In the genomic region with DNA sequence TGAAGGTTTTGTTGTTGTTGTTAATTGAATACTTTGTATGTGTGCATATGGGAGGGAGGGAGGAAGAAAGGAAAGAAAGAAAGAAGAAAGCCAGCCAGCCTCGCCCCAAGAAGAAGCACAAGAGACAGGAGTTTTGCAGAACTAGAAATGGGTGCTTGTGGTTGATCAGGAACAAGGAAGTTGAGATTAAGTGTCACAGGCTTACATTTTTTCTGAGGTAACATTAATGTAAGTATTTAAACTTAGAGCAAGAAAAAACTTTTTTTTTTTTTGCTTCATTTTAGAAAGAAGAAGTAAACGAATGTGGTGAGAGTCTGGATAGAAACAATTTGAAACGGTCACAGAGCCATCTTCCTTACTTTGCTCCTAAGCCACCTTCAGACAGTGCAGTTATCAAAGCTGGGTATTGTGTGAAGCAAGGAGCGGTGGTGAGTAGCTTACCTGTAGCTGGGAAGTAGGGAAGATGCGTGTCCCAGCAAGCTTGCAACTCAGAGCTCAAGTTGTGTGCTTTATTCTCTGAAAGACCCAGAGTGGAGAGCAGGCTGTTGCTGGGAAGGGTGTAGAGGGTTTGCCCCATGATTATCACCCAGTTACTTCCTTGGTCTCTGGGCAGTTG, we compare ENCODE assay signal across 23 mouse cellular contexts. TPM values are rescaled to one million over a fixed set of nuclear protein-coding genes. Genes with fewer than 3 reads are reported as not detected.
DNase-seq lines count a peak whose midpoint lies in the region; ATAC-seq and TF ChIP-seq lines count a peak whose summit lies in the region.
"Had no signal": no experiment of that assay in that cellular context is flagged by ENCODE, and none has a peak within 500 bp of the region (broad histone marks: within the 10 kb centered on the region; RNA-seq: fewer than 3 reads in every experiment).

No protein-coding gene starts in this region.

- H3K36me3 ChIP-seq in spleen, adult 2 months (ENCODE audit: control insufficient read depth, insufficient read depth, low read length) = peaks cover 4% of the 10 kb centered on the region; the same call in 1 of the 2 replicates
- H3K36me3 ChIP-seq: intestine, embryonic 15.5 days had no signal

- no peaks in the 10 kb centered on the region for H3K27me3 ChIP-seq in spleen, adult 2 months (ENCODE audit: control insufficient read depth, insufficient read depth, low read length)
- H3K27me3 ChIP-seq: forebrain, embryonic 13.5 days; intestine, embryonic 15.5 days; lung, embryonic 15.5 days; midbrain, embryonic 13.5 days; neural tube, embryonic 12.5 days had no signal

- peaks cover 3% of the 10 kb centered on the region; the same call in 1 of the 2 replicates for H3K4me1 ChIP-seq in spleen, adult 2 months (ENCODE audit: control insufficient read depth, insufficient read depth, insufficient read length)
- H3K4me1 ChIP-seq: forebrain, embryonic 13.5 days; heart, embryonic 10.5 days; hindbrain, embryonic 10.5 days; intestine, embryonic 15.5 days; lung, embryonic 15.5 days; midbrain, embryonic 13.5 days; neural tube, embryonic 12.5 days had no signal

- H3K27ac ChIP-seq in spleen, adult 2 months (ENCODE audit: insufficient read depth, low read length) = peak overlapping the region; percentile 66
- H3K27ac ChIP-seq: forebrain, embryonic 13.5 days; heart, embryonic 10.5 days; hindbrain, embryonic 10.5 days; intestine, embryonic 15.5 days; left cerebral cortex, adult 2 months; liver, embryonic 14.5 days; lung, embryonic 15.5 days; midbrain, embryonic 13.5 days; neural tube, embryonic 12.5 days had no signal

- no peak overlapping the region for H3K4me3 ChIP-seq in spleen, adult 2 months (ENCODE audit: extremely low read depth, insufficient read depth, insufficient read length)
- H3K4me3 ChIP-seq: forebrain, embryonic 13.5 days; heart, embryonic 10.5 days; hindbrain, embryonic 10.5 days; intestine, embryonic 15.5 days; left cerebral cortex, adult 2 months; lung, embryonic 15.5 days; midbrain, embryonic 13.5 days; neural tube, embryonic 12.5 days had no signal

- no peak for TF ChIP-seq CTCF in spleen, adult 2 months (IDR thresholded peaks at IDR 0.05; ENCODE audit: extremely low read depth, insufficient read depth, insufficient read length, insufficient replicate concordance)

- 46% methylated on average over 5 of the region's 5 CpGs for WGBS in spleen, adult 2 months

- DNase-seq in spleen, adult 2 months (ENCODE audit: low read depth in 1 of 2, low spot score in 2 of 2) = no peak
- no peak for DNase-seq in spleen, postnatal 4 days (ENCODE audit: low spot score in 2 of 2)
- DNase-seq in adrenal gland, postnatal 36 days = no peak
- no peak for DNase-seq in layer of hippocampus, postnatal 10 days (ENCODE audit: low spot score in 2 of 2)
- DNase-seq in thymus, postnatal 4 days = no peak
- DNase-seq: adrenal gland, postnatal 25 days; cerebellum, adult 18-20 months; cerebellum, postnatal 25 days; kidney, postnatal 36 days; right cerebral cortex, postnatal 4 days; thymus, adult 2 months had no signal

- no peak for TF ChIP-seq POLR2A in spleen, adult 2 months (IDR thresholded peaks at IDR 0.05; ENCODE audit: low read depth, low read length)

- ATAC-seq in common myeloid progenitor, adult 5-6 weeks (replicated peaks; ENCODE audit: low read depth, poor library complexity, severe bottlenecking) = peak; percentile 45
- ATAC-seq in monocyte, adult 5-6 weeks (replicated peaks; ENCODE audit: insufficient number of reproducible peaks, low FRiP score, low TSS enrichment, poor library complexity, severe bottlenecking) = peak; percentile 55
- ATAC-seq: forebrain, embryonic 13.5 days; hindbrain, embryonic 16.5 days; intestine, embryonic 15.5 days; midbrain, embryonic 13.5 days had no signal

RNA-seq across cellular contexts. Expression of a gene that starts 34.8 kb away (rescaled TPM):
- polyA plus RNA-seq in spleen, adult 2 months (2012; rRNA removed) = 22.4 and 22.5 TPM in 2 replicates
- 10.2 and 16.6 TPM in 2 replicates for total RNA-seq in common myeloid progenitor, adult 5-6 weeks (2017)
- 41.0 to 79.7 TPM (median 50.4 TPM) in 3 replicates for total RNA-seq in monocyte, adult 5-6 weeks (2017)
- 10 to 100 TPM; 22.7 to 32.2 TPM for total RNA-seq in adrenal gland, postnatal 36 days (2021)
- total RNA-seq in layer of hippocampus, postnatal 10 days (2021) = 10 to 100 TPM; 85.2 to 91.1 TPM

RNA-seq across cellular contexts. Expression of a gene that starts 35.6 kb away (rescaled TPM):
- 37.7 and 47.4 TPM in 2 replicates for polyA plus RNA-seq in spleen, adult 2 months (2012; rRNA removed)
- total RNA-seq in common myeloid progenitor, adult 5-6 weeks (2017) = not detected in 2 replicates
- 0.39 TPM in 1 of 3 replicates, not detected in the others for total RNA-seq in monocyte, adult 5-6 weeks (2017)
- 10 to 100 TPM; 38.5 to 94.6 TPM for total RNA-seq in adrenal gland, postnatal 36 days (2021)
- 100 to 1,000 TPM; 228 to 241 TPM for total RNA-seq in layer of hippocampus, postnatal 10 days (2021)

Comparison
In these comparisons a context has a peak if more than half of its experiments do, and no peak if none do; other contexts are left out.
1. RNA of a gene that starts 35.6 kb away (total RNA-seq): 228 to 241 TPM in layer of hippocampus, postnatal 10 days and 38.5 to 94.6 TPM in adrenal gland, postnatal 36 days; not detected in common myeloid progenitor, adult 5-6 weeks and 0.39 TPM in monocyte, adult 5-6 weeks; every median in the first group is over 10 times any median in the second.